Mouse (Mus musculus) erythroblast, embryonic 14.5 days (primary cell): ENCODE results near the gene BC005624.

Experiments
- GATA1 ChIP-seq: IDR thresholded peaks from 2 replicates; pipeline ENCODE4 v1.6.1; 2012; ENCODE audit warnings: low read length, inconsistent platforms, mixed read lengths
- TAL1 ChIP-seq: IDR thresholded peaks from 3 replicates; pipeline ENCODE4 v1.6.1; 2012; ENCODE audit warnings: low read length, inconsistent platforms, mixed read lengths

DNA sequence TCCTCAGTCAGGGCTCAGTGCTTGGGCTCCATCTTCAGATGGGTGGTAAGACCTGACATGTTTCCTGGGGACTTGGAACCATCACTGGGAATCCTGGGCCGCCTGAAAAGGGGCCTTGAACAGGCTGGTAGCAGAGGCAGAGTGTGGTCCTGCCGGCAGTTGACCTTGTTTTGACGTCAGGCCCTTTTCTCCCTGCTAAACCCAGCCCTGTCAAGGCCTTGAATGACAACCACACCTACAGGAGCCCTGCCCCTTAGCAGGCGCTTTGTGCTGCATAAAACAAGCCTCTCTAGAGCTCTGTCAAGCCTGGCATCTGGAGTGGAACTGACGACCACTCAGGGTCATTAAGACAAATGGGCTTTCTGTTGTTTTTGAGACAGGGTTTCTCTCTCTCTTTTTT, 22.1 kb downstream of the BC005624 start:
- no peak for TF ChIP-seq TAL1
- no peak for TF ChIP-seq GATA1
